Mouse (Mus musculus): ENCODE results near the gene Slit3. TPM values are rescaled to one million over a fixed set of nuclear protein-coding genes. Genes with fewer than 3 reads are reported as not detected.

Slit3 gene
- total and polyA plus RNA-seq, 2 experiments from 2014 or later = 6.7 to 23.7 TPM

- Histone ChIP-seq H3K36me3 (replicated peaks; ENCODE audit: control insufficient read depth, insufficient read depth, low read length) (no peaks in the 10 kb centered on the region), H3K4me1 (ENCODE audit: control insufficient read depth, insufficient read depth) (peaks cover 12% of the 10 kb centered on the region), H3K27ac (ENCODE audit: low read depth) (no peak overlapping the region), H3K4me2 (ENCODE audit: low read depth, low read length) (no peak overlapping the region), H3K9me3 (replicated peaks; ENCODE audit: control insufficient read depth, low read length) (no peaks in the 10 kb centered on the region), H3K27me3 (ENCODE audit: control insufficient read depth, insufficient read depth, low read length) (no peaks in the 10 kb centered on the region), H3K9ac (replicated peaks; ENCODE audit: low read depth, low read length) (no peak overlapping the region), H3K4me3 (ENCODE audit: low read depth, low read length) (no peak overlapping the region)
- no peak for TF ChIP-seq EP300 (IDR thresholded peaks at IDR 0.05; ENCODE audit: low read depth)
- no peak for TF ChIP-seq CTCF (IDR thresholded peaks at IDR 0.05; ENCODE audit: low read depth)
- ATAC-seq (ENCODE audit: insufficient read depth, low read depth) (no peak), DNase-seq (ENCODE audit: low spot score) (no peak)
- WGBS = 87% methylated on average over 12 of the region's 12 CpGs
These were observed 197.5 kb downstream of the Slit3 start for GRCm38 (mm10) chr11:35318433-35319020.

- TF ChIP-seq CTCF (IDR thresholded peaks at IDR 0.05; ENCODE audit: low read depth) (no peak), EP300 (IDR thresholded peaks at IDR 0.05; ENCODE audit: low read depth) (no peak)
- Histone ChIP-seq H3K4me2 (ENCODE audit: low read depth, low read length) (no peak overlapping the region), H3K27ac (ENCODE audit: low read depth) (0 out of 2 replicates have a peak overlapping the region, but pooled peaks have one; percentile 3), H3K27me3 (ENCODE audit: control insufficient read depth, insufficient read depth, low read length) (no peaks in the 10 kb centered on the region), H3K9ac (replicated peaks; ENCODE audit: low read depth, low read length) (no peak overlapping the region), H3K9me3 (replicated peaks; ENCODE audit: control insufficient read depth, low read length) (no peaks in the 10 kb centered on the region), H3K4me3 (ENCODE audit: low read depth, low read length) (no peak overlapping the region), H3K36me3 (replicated peaks; ENCODE audit: control insufficient read depth, insufficient read depth, low read length) (no peaks in the 10 kb centered on the region), H3K4me1 (ENCODE audit: control insufficient read depth, insufficient read depth) (peaks cover 12% of the 10 kb centered on the region)
- DNase-seq (ENCODE audit: low spot score) (peak; percentile 23), ATAC-seq (ENCODE audit: insufficient read depth, low read depth) (peak; percentile 66)
- WGBS = 56% methylated on average over 3 of the region's 3 CpGs
These were observed 199.5 kb downstream of the Slit3 start for GRCm38 (mm10) chr11:35320518-35320917.

- DNase-seq (ENCODE audit: low spot score) (no peak), ATAC-seq (ENCODE audit: insufficient read depth, low read depth) (no peak)
- no peak overlapping the region; the same call in 1 of the 2 replicates for H3K27ac ChIP-seq (ENCODE audit: low read depth)
- TF ChIP-seq EP300 (IDR thresholded peaks at IDR 0.05; ENCODE audit: low read depth) (no peak), CTCF (IDR thresholded peaks at IDR 0.05; ENCODE audit: low read depth) (no peak)
- H3K4me1 ChIP-seq (ENCODE audit: control insufficient read depth, insufficient read depth) = peaks cover 12% of the 10 kb centered on the region
- WGBS = 65% methylated on average over 5 of the region's 5 CpGs
- no peak overlapping the region for H3K9ac ChIP-seq (replicated peaks; ENCODE audit: low read depth, low read length)
- H3K9me3 ChIP-seq (replicated peaks; ENCODE audit: control insufficient read depth, low read length) = no peaks in the 10 kb centered on the region
- H3K36me3 ChIP-seq (replicated peaks; ENCODE audit: control insufficient read depth, insufficient read depth, low read length) = no peaks in the 10 kb centered on the region
- no peak overlapping the region for H3K4me3 ChIP-seq (ENCODE audit: low read depth, low read length)
- H3K4me2 ChIP-seq (ENCODE audit: low read depth, low read length) = no peak overlapping the region
- H3K27me3 ChIP-seq (ENCODE audit: control insufficient read depth, insufficient read depth, low read length) = no peaks in the 10 kb centered on the region
These were observed 203.4 kb downstream of the Slit3 start for GRCm38 (mm10) chr11:35324397-35324796.

GRCm38 (mm10) chr11:35325131-35325995 lies 204.3 kb downstream of the Slit3 start:
- WGBS = 59% methylated on average over 10 of the region's 10 CpGs
- Histone ChIP-seq H3K36me3 (replicated peaks; ENCODE audit: control insufficient read depth, insufficient read depth, low read length) (no peaks in the 10 kb centered on the region), H3K9ac (replicated peaks; ENCODE audit: low read depth, low read length) (no peak overlapping the region), H3K4me1 (ENCODE audit: control insufficient read depth, insufficient read depth) (peaks cover 5% of the 10 kb centered on the region), H3K9me3 (replicated peaks; ENCODE audit: control insufficient read depth, low read length) (no peaks in the 10 kb centered on the region), H3K4me3 (ENCODE audit: low read depth, low read length) (no peak overlapping the region), H3K27me3 (ENCODE audit: control insufficient read depth, insufficient read depth, low read length) (no peaks in the 10 kb centered on the region), H3K27ac (ENCODE audit: low read depth) (no peak overlapping the region), H3K4me2 (ENCODE audit: low read depth, low read length) (no peak overlapping the region)
- no peak for TF ChIP-seq CTCF (IDR thresholded peaks at IDR 0.05; ENCODE audit: low read depth)
- no peak for TF ChIP-seq EP300 (IDR thresholded peaks at IDR 0.05; ENCODE audit: low read depth)
- ATAC-seq (ENCODE audit: insufficient read depth, low read depth) (no peak), DNase-seq (ENCODE audit: low spot score) (no peak)

- H3K27ac ChIP-seq (ENCODE audit: low read depth) = peak overlapping the region; percentile 18; the same call in 1 of the 2 replicates
- no peaks in the 10 kb centered on the region for H3K9me3 ChIP-seq (replicated peaks; ENCODE audit: control insufficient read depth, low read length)
- no peak for ATAC-seq (ENCODE audit: insufficient read depth, low read depth)
- no peak overlapping the region for H3K9ac ChIP-seq (replicated peaks; ENCODE audit: low read depth, low read length)
- DNase-seq (ENCODE audit: low spot score) = no peak
- H3K4me2 ChIP-seq (ENCODE audit: low read depth, low read length) = no peak overlapping the region
- no peaks in the 10 kb centered on the region for H3K27me3 ChIP-seq (ENCODE audit: control insufficient read depth, insufficient read depth, low read length)
- H3K4me1 ChIP-seq (ENCODE audit: control insufficient read depth, insufficient read depth) = no peaks in the 10 kb centered on the region
- H3K36me3 ChIP-seq (replicated peaks; ENCODE audit: control insufficient read depth, insufficient read depth, low read length) = no peaks in the 10 kb centered on the region
- 46% methylated on average over 3 of the region's 3 CpGs for WGBS
- TF ChIP-seq EP300 (IDR thresholded peaks at IDR 0.05; ENCODE audit: low read depth) (no peak), CTCF (IDR thresholded peaks at IDR 0.05; ENCODE audit: low read depth) (no peak)
- no peak overlapping the region for H3K4me3 ChIP-seq (ENCODE audit: low read depth, low read length)
These were observed 205.3 kb downstream of the Slit3 start for GRCm38 (mm10) chr11:35326346-35326745.
